Mouse (Mus musculus): Measurements from ENCODE around the gene Atox1. TPM values are rescaled to one million over a fixed set of nuclear protein-coding genes. Genes with fewer than 3 reads are reported as not detected.

Gene Atox1
- polyA plus RNA-seq, 1 experiment = 243 TPM

DNA sequence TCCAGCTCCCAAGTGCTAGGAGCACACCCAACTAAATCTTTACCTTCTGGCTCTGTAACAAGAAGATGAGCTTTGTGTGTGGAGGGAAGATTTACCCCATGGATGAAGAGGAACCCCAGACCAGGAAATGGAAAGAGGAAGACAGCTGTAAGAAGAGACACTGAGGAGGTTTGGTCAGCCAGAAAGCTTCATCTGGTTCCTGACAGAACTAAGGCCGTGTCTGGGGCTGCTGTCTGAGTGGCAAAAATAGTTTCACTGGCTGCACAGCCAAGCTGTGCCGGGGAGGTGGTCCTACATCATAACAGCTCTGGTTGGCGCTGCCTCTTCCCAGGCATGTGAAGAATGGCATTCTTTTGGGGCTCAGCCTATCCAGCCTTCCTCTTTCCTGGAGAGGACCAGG lies 28.1 kb downstream of the Atox1 start:
- peaks cover 3% of the 10 kb centered on the region for H3K4me1 ChIP-seq (ENCODE audit: control insufficient read depth, insufficient read depth, low read length)
- no peak for DNase-seq
- H3K4me3 ChIP-seq (replicated peaks; ENCODE audit: extremely low read depth, low read depth, low read length) = no peak overlapping the region
- WGBS = 20% methylated on average over 3 of the region's 3 CpGs
- no peak for TF ChIP-seq CTCF (IDR thresholded peaks at IDR 0.05; ENCODE audit: insufficient read depth, low read length)
- no peak for TF ChIP-seq POLR2A (IDR thresholded peaks at IDR 0.05; ENCODE audit: borderline replicate concordance, extremely low read depth, low read depth, low read length)

- H3K4me1 ChIP-seq (ENCODE audit: control insufficient read depth, insufficient read depth, low read length) = peaks cover 3% of the 10 kb centered on the region
- 92% methylated on average over 2 of the region's 2 CpGs for WGBS
- no peak for DNase-seq
- TF ChIP-seq POLR2A (IDR thresholded peaks at IDR 0.05; ENCODE audit: borderline replicate concordance, extremely low read depth, low read depth, low read length) (no peak), CTCF (IDR thresholded peaks at IDR 0.05; ENCODE audit: insufficient read depth, low read length) (no peak)
- H3K4me3 ChIP-seq (replicated peaks; ENCODE audit: extremely low read depth, low read depth, low read length) = no peak overlapping the region
These were observed 31.1 kb downstream of the Atox1 start for GRCm38 (mm10) chr11:55429973-55430372.

DNA sequence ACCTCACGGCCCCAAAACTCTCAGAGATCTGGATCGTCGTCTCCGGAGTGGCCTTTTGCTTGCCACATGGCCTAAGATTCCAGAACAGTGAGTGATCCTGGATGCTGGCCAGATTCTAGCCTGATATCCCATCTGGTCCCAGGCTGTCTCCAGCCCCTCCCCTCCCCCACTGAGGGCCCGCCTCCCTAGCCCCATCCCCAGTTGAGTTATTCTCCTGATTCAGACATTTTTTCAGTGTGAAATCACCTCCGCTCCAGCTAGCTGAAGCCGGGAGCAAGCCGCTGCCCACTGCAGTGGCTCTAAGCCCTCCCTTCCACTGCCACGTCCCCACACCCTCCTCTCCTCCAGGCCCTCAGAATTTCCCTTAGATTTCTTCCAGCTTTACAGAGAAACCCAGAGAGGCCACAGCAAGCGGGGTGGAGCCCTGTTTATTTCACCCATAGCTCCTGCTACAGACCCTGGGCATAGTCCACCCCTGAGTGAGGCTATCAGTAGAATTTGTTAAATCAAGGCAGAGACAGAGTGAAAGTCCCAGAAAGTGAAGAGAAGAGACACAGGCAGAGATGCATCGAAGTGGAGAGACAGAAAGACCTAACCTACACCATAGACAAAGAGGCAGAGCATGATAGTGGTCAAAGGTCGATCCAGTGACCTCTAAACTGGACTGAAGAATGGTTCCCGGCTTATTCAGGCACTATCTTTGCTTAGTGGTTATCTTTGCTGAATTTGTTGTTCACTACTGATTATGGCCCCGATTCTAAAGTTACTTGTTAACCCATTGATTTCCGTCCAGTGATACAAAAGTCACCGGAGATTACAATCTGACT lies 32.6 kb downstream of the Atox1 start:
- 36% methylated on average over 16 of the region's 16 CpGs for WGBS
- DNase-seq = peak; percentile 52
- TF ChIP-seq POLR2A (IDR thresholded peaks at IDR 0.05; ENCODE audit: borderline replicate concordance, extremely low read depth, low read depth, low read length) = peak; percentile 19; the same call in 1 of the 2 replicates
- no peak for TF ChIP-seq CTCF (IDR thresholded peaks at IDR 0.05; ENCODE audit: insufficient read depth, low read length)
- Histone ChIP-seq H3K4me1 (ENCODE audit: control insufficient read depth, insufficient read depth, low read length) (peaks cover 6% of the 10 kb centered on the region), H3K4me3 (replicated peaks; ENCODE audit: extremely low read depth, low read depth, low read length) (no peak overlapping the region)

DNA sequence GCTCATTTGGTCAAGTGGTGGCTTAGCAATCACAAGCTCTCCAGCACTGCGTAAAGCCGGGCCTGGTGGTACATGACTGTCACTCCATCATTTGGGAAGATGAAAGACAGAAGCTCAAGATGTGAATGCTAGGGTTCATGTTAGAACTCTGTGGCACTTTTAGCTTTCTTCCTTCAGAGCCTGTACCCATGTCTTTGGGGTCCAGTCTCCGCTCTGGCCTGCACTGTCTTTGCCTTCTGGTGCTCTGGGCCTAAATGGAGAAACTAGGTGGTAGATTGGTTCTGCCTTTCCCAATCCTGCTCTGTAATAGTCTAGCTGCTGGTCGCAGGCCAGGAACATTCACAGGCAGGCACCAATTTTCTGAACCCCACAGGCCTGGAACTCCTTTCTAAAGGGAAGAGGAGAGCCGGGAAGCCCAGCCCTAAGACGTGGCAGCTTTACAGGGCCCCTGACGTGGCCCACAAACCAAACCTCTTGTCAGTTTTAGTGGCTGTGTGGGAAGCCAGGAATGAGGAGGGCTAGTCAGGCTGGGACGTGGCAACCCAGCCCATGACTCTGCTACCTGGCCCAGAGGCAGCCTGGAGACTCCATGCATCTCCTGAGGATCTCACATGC lies 36.2 kb downstream of the Atox1 start:
- TF ChIP-seq POLR2A (IDR thresholded peaks at IDR 0.05; ENCODE audit: borderline replicate concordance, extremely low read depth, low read depth, low read length) (no peak), CTCF (IDR thresholded peaks at IDR 0.05; ENCODE audit: insufficient read depth, low read length) (no peak)
- peak; percentile 7 for DNase-seq
- 79% methylated on average over 8 of the region's 8 CpGs for WGBS
- peaks cover 11% of the 10 kb centered on the region for H3K4me1 ChIP-seq (ENCODE audit: control insufficient read depth, insufficient read depth, low read length)
- no peak overlapping the region for H3K4me3 ChIP-seq (replicated peaks; ENCODE audit: extremely low read depth, low read depth, low read length)

- WGBS = 50% methylated on average over 4 of the region's 4 CpGs
- Histone ChIP-seq H3K4me1 (ENCODE audit: control insufficient read depth, insufficient read depth, low read length) (peaks cover 11% of the 10 kb centered on the region), H3K4me3 (replicated peaks; ENCODE audit: extremely low read depth, low read depth, low read length) (no peak overlapping the region)
- DNase-seq = no peak
- TF ChIP-seq CTCF (IDR thresholded peaks at IDR 0.05; ENCODE audit: insufficient read depth, low read length) (no peak), POLR2A (IDR thresholded peaks at IDR 0.05; ENCODE audit: borderline replicate concordance, extremely low read depth, low read depth, low read length) (no peak)
These were observed 37.3 kb downstream of the Atox1 start for GRCm38 (mm10) chr11:55423756-55424155.

GRCm38 (mm10) chr11:55422978-55423377 lies 38.1 kb downstream of the Atox1 start, which contains the start of gene Sparc:
Sparc (minus strand) TSS chr11:55423183.
- WGBS = 100% methylated on average over 1 of the region's 1 CpGs
- no peak for TF ChIP-seq POLR2A (IDR thresholded peaks at IDR 0.05; ENCODE audit: borderline replicate concordance, extremely low read depth, low read depth, low read length)
- no peak for TF ChIP-seq CTCF (IDR thresholded peaks at IDR 0.05; ENCODE audit: insufficient read depth, low read length)
- peaks cover 8% of the 10 kb centered on the region for H3K4me1 ChIP-seq (ENCODE audit: control insufficient read depth, insufficient read depth, low read length)

GRCm38 (mm10) chr11:55419678-55420307 lies 41.2 kb downstream of the Atox1 start:
- DNase-seq = peak; percentile 75
- Histone ChIP-seq H3K4me1 (ENCODE audit: control insufficient read depth, insufficient read depth, low read length) (peaks cover 14% of the 10 kb centered on the region), H3K4me3 (replicated peaks; ENCODE audit: extremely low read depth, low read depth, low read length) (peak overlapping the region; percentile 89)
- peak; percentile 91 for TF ChIP-seq POLR2A (IDR thresholded peaks at IDR 0.05; ENCODE audit: borderline replicate concordance, extremely low read depth, low read depth, low read length)
- TF ChIP-seq CTCF (IDR thresholded peaks at IDR 0.05; ENCODE audit: insufficient read depth, low read length) = no peak
- WGBS = 8% methylated on average over 9 of the region's 9 CpGs

More at GRCm38 (mm10) chr11:55422978-55423377, 38.1 kb downstream of the Atox1 start, which contains the start of gene Sparc:
- H3K4me3 ChIP-seq (replicated peaks; ENCODE audit: extremely low read depth, low read depth, low read length) = no peak within 1 kb of the TSS
- no peak for DNase-seq

GRCm38 (mm10) chr11:55419296-55419677 lies 41.8 kb downstream of the Atox1 start:
- Histone ChIP-seq H3K4me1 (ENCODE audit: control insufficient read depth, insufficient read depth, low read length) (peaks cover 15% of the 10 kb centered on the region), H3K4me3 (replicated peaks; ENCODE audit: extremely low read depth, low read depth, low read length) (peak overlapping the region; percentile 89)
- 14% methylated on average over 4 of the region's 4 CpGs for WGBS
- DNase-seq = no peak
- TF ChIP-seq CTCF (IDR thresholded peaks at IDR 0.05; ENCODE audit: insufficient read depth, low read length) (no peak), POLR2A (IDR thresholded peaks at IDR 0.05; ENCODE audit: borderline replicate concordance, extremely low read depth, low read depth, low read length) (no peak)

DNA sequence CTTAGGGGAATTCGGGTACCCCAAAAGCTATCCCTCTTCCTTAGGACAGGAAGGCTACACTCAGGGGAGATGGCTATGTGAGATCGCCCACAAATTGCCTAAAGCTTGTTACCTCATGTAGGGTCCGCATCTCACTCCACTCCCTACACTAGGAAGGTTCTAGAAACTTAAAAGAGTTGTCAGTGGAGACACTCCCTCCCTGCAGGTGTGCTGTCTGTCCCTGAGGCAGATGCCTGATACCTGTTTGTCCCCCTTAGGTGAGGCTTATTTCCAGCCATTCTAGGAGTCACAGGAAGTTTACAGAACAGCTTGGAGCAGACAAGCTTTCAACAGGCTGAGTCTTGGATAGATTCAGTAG lies 42.4 kb downstream of the Atox1 start:
- Histone ChIP-seq H3K4me1 (ENCODE audit: control insufficient read depth, insufficient read depth, low read length) (peaks cover 16% of the 10 kb centered on the region), H3K4me3 (replicated peaks; ENCODE audit: extremely low read depth, low read depth, low read length) (peak overlapping the region; percentile 89)
- 12% methylated on average over 3 of the region's 3 CpGs for WGBS
- TF ChIP-seq CTCF (IDR thresholded peaks at IDR 0.05; ENCODE audit: insufficient read depth, low read length) (no peak), POLR2A (IDR thresholded peaks at IDR 0.05; ENCODE audit: borderline replicate concordance, extremely low read depth, low read depth, low read length) (no peak)
- no peak for DNase-seq
